Mouse (Mus musculus): ENCODE measurements around the gene Cers6.
A peak's percentile ranks its signal among the peaks of the same experiment; 100 is the strongest.

Cers6 gene

DNA sequence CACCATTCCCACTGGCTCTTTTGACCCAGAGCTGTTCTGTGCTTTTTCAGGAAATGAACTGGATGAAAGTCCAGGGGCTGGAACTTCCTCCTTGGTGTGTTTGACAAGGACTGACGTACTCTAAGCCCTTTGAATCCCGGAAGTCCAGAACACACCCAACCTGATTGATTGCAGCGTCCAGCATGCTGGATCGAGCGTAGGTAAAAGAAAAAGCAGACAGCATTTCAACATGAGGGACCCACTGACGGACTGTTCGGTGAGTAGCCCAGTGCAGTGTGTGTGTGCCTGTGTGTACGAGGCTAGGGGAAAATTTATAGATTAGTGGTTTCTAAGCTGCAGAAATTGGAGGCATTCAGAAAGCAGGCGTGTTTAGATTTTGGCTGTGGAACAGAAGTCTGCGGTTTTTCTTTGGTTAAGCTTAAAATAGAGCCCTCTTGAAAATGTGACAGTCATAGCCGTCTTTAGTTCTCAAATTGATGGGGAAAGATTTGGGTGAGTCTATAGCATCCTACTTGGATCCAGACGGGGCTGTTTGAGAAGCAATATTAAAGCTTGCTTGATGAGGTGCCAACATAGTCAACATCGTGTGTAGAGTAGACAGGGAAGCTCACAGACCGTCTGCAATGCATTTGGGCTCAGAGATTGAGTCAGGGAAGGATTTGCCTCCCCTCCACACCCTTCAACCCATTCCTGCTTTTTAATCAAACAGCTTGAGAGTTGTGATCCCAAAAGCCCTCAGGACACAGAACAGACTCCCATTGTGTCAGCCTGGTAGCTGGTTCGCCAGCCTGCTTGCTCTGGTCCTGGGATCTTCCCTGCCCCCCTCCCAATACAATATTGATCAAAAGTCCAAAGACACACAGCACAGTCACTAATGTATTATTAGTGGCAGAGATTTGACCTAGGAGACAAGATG is 274.7 kb downstream of the Cers6 start, which contains the start of gene Nostrin:
Gene Nostrin, plus strand, starts transcription at position 140 of the 916 bp plus-strand sequence.
- 0 out of 2 replicates have a peak, but pooled peaks have one; percentile 31 for ATAC-seq (ENCODE audit: insufficient number of reproducible peaks, low FRiP score, low TSS enrichment)

DNA sequence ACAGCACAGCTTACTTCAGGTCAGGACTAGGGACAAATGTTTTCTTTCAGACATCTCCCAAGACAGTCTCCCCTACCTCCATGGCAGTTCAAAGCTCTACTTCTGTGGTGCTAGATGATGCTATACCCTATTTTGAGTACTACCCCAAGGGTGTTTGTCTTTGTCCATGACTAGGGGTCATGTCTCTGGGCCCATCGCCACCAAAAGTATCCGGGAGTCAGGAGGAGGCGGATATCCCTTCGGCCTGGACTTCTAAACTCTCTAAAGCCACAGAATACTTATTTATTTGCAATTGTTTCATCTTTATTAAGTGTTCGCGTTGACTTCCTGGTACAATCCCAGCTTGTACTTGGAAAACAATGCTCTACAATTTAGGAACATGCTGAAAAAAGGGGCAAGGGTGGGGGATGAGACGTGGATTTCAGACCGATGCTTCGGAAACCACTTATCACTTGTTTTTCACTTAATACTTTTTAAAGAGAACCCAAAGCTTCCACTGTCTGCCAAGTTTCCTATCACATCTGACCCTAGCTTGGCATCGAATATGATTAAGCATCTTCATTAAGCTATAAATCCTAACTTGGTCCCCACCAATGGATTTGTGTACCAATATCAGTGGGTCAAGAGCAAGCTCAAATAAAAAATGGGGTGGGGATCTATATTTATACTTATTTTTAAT is 276.3 kb downstream of the Cers6 start:
- no peak for ATAC-seq (ENCODE audit: insufficient number of reproducible peaks, low FRiP score, low TSS enrichment)

DNA sequence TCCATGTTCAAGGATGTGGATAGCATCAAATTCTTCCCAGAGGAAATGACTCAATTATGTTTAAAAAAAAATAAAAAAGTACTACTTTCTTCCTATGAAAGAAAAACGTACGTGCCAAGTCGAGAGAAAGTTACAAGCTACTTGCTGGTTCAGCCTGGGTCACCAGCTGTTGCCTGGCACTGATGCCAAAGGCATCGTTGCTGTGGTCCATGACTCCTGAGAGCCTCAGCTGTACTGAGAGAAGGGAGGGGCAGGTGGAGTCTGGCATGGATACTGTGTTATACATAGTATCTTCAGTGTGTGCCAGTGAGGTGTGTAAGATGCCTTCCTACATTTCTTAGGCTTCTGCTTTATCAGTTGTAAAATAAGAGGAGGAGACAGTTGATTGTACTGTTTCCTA is 277.5 kb downstream of the Cers6 start:
- no peak for ATAC-seq (ENCODE audit: insufficient number of reproducible peaks, low FRiP score, low TSS enrichment)

DNA sequence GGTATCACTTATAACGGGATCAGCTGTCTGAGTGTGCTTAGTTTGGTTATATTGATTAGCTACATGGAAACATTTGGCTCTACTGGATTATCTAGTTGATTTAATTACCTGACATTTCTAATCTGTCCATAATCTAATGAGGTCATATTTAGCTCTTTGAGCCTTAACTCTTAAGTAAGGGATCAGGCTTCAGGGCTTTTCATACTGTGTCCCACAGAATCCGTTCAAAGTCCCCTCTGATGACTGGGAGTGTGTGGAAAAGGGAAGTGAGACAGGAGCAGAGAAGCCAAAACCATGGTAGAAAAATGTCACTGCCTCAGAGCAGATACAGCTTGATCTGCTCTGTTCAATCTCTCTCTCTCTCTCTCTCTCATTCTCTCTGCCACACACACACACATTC is 279.0 kb downstream of the Cers6 start:
- ATAC-seq (ENCODE audit: insufficient number of reproducible peaks, low FRiP score, low TSS enrichment): no peak

DNA sequence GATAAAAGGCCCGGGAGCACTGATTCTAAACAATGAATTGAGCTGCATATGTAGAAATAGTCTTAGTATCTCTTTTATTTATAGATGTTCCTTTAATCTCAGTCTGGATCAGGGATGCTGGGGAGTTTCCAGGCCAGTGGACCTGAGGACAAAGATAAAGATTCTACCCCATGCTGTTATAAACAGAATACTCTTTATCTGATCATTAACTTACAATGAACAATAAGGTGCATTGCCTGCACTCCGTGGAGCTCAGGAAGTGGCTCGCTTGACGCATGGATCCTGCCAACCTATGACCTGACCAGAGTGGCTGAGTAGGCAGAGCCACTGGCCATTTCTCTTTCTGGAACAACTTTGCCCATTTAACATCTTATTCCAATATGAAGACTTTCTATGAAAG is 279.6 kb downstream of the Cers6 start:
- ATAC-seq (ENCODE audit: insufficient number of reproducible peaks, low FRiP score, low TSS enrichment): no peak

DNA sequence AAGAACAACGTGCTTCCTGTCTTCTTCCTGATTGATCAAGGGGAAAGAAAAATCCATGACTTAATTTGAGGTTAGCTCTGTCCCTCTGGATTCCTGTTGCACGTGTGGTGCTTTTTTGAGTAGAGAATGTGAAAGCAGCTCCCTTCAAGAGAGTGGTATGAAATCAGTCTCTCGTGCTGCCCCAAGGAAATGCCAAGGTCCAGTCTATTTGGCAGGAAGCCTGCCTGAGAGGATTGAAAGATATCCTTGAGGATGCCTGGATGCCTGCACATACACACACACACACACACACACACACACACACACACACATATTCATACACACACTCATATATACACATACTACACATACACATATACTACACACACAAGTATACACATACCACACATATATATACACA is 287.4 kb downstream of the Cers6 start:
- ATAC-seq (ENCODE audit: insufficient number of reproducible peaks, low FRiP score, low TSS enrichment): no peak

DNA sequence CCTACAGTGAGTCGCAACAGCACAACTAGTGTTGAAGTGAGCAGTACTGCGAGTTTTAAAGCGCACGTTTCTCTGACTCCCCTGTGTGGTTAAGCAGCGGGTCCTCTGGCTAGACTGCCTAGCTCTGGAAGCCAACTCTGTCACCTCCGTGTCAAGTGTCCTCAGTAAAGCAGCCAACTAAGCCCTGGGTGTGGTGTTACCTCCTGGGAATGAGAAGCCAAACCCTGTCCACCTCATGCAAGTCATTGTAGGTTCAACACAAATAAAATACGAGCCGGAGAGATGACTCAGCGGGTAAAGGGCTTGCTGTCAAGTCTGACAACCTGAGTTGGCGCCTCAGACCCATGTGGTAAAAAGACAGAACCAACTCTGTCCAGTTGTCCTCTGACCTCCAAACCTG is 287.9 kb downstream of the Cers6 start:
- no peak for ATAC-seq (ENCODE audit: insufficient number of reproducible peaks, low FRiP score, low TSS enrichment)

DNA sequence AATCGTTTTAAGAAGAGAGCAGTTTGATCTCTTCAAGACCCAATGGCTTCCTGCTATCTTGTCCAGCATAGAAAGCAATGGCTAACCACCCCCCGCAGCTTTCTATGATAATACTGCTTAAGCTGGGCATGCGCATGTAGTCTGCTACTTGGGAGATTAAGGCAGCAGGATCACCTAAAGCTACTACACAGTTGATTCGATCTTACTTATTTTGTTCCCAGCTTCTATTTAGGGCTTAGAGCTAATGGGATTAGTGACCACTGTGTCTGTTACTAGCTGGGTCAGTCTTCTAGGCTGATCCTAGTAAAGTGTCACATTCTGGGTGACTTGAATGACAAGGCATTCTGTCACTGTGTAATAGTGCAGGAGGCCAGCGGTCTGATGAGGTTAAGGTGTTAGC is 289.6 kb downstream of the Cers6 start:
- ATAC-seq (ENCODE audit: insufficient number of reproducible peaks, low FRiP score, low TSS enrichment): no peak

DNA sequence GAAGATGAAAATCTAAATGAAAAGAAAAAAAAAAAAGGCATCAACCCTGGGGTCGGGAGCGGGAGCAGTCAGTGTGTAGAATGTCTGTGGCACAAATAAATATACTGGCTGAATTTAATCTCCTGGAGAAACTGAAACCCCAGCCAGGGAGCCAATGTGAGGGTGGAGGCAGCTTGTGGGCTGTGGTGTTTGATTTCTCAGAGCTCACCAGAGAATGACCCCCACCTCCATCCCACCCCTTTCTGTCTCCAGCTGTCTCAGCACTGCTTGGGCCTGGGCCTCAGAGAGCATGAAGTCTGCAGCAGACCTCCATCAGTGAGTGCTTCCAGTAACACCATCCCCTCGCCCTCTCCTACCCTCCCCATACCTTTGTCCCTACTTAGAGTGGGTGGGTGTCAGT is 294.6 kb downstream of the Cers6 start:
- no peak for ATAC-seq (ENCODE audit: insufficient number of reproducible peaks, low FRiP score, low TSS enrichment)

DNA sequence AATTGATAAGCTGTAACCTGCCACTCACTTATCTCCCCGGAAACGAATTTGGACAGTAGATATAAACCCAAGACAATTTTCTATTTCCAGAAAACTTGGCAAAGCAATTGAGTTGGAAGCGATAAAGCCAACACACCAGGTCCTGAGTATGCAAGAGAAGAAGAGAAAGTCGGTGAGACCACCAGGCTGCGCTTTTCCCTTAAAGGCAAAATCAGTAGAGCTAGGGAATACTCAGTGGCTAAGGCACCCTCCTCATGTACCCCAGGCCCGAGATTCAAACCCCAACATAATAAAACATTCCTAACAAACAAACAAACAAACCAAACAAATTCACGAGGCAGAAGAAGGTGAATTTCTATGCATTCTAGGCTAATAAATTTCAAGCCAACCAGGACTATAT is 295.0 kb downstream of the Cers6 start:
- no peak for ATAC-seq (ENCODE audit: insufficient number of reproducible peaks, low FRiP score, low TSS enrichment)

DNA sequence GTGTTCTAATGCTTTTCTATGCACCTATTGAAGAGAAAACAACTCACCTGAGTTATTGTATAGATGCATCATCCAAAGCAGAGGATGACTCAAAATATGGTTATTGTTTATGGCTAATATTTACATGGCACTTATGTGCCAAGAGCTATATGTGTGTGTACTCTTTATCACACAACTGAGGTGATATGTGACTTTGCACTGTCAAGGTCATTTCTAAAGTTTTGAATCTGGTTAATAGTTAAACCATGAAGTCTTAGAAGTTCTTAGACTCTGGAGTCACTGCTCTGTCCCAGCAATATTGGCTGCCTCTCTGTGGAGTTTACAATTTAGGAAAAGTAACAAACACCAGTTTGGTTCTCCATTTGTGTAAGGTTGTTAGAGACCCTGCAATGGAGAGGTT is 297.7 kb downstream of the Cers6 start:
- no peak for ATAC-seq (ENCODE audit: insufficient number of reproducible peaks, low FRiP score, low TSS enrichment)
